Mouse (Mus musculus) liver, embryonic 13.5 days (tissue): ENCODE data around the gene Lca5. TPM values are rescaled to one million over a fixed set of nuclear protein-coding genes. Genes with fewer than 3 reads are reported as not detected.

Source experiments
- ATAC-seq: fragments of 200-750 bp; cut with Nextera tagmentation; 2 replicates; pipeline ENCODE4 v1.8.0; 2017; ENCODE audit warnings: low read depth, mild to moderate bottlenecking, moderate number of reproducible peaks, moderate library complexity
- DNase-seq: peaks from one replicate; pipeline ENCODE4 v3.0.0; 2022
- H3K27ac ChIP-seq: fragments of 300-500 bp; sonication (generic); 2 replicates; pipeline ENCODE4 v1.5.1; 2015; ENCODE audit warnings: moderate library complexity, mild to moderate bottlenecking, inconsistent platforms
- H3K27me3 ChIP-seq: fragments of 300-500 bp; sonication (generic); 2 replicates; pipeline ENCODE4 v1.6.1; 2015; ENCODE audit warnings: mild to moderate bottlenecking, inconsistent platforms
- H3K36me3 ChIP-seq: fragments of 300-500 bp; sonication (generic); 2 replicates; pipeline ENCODE4 v1.6.1; 2015; ENCODE audit warnings: mild to moderate bottlenecking, inconsistent platforms
- H3K4me1 ChIP-seq: fragments of 300-500 bp; sonication (generic); replicated peaks from 2 replicates; pipeline ENCODE4 v1.6.1; 2015; ENCODE audit warnings: inconsistent platforms
- H3K4me2 ChIP-seq: fragments of 300-500 bp; sonication (generic); 2 replicates; pipeline ENCODE4 v1.6.1; 2015; ENCODE audit warnings: inconsistent platforms, mild to moderate bottlenecking, moderate library complexity
- H3K4me3 ChIP-seq: fragments of 300-500 bp; sonication (generic); replicated peaks from 2 replicates; pipeline ENCODE4 v1.5.1; 2015; ENCODE audit warnings: mild to moderate bottlenecking, inconsistent platforms
- H3K9ac ChIP-seq: fragments of 300-500 bp; sonication (generic); 2 replicates; pipeline ENCODE4 v1.6.1; 2015; ENCODE audit warnings: mild to moderate bottlenecking, inconsistent platforms
- H3K9me3 ChIP-seq: fragments of 300-500 bp; sonication (generic); replicated peaks from 2 replicates; pipeline ENCODE4 v1.6.1; 2016; ENCODE audit warnings: inconsistent platforms
- WGBS: fragments of 180-500 bp; shearing (Covaris S2); methylation state at CpG from one replicate; pipeline ENCODE4 v1.1.7; 2015; ENCODE audit not compliant: insufficient replicate concordance; 5-methylcytosine and 5-hydroxymethylcytosine counted together
- polyA plus RNA-seq: library from polyadenylated mRNA; unstranded; fragments of >200 nt; fragmentation: Nextera tagmentation; extraction: Ambion mirVana; gene quantifications from 2 replicates; pipeline ENCODE4 v1.2.1, GENCODE M21; 2015

Gene Lca5
- polyA plus RNA-seq, 1 experiment from 2014 or later = 1.2 TPM

DNA sequence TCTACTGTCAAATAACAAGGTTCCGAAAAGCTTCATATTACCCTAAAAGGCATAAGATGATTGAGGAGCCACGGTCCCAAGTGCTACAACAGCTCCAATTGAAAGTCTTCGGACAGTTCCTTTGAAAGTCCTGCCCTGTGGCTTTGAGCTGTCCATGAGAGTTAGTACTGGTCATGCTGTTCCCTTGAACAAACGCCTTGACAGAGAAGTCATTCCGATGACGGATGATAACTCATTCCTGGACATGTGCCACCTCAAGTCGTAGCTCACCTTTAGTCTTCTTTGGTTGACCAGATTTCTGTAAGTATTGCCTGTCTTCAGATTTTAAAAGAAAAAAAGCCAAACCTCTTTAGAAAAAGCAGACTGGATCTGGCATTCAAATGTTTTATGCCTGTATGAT, 87.6 kb downstream of the Lca5 start:
- WGBS = 66% methylated on average over 7 of the region's 7 CpGs
- Histone ChIP-seq H3K4me1 (no peaks in the 10 kb centered on the region), H3K4me2 (no peak overlapping the region), H3K9ac (no peak overlapping the region), H3K27ac (no peak overlapping the region), H3K27me3 (no peaks in the 10 kb centered on the region), H3K36me3 (no peaks in the 10 kb centered on the region), H3K9me3 (no peaks in the 10 kb centered on the region), H3K4me3 (no peak overlapping the region)
- no peak for ATAC-seq
- DNase-seq = no peak

DNA sequence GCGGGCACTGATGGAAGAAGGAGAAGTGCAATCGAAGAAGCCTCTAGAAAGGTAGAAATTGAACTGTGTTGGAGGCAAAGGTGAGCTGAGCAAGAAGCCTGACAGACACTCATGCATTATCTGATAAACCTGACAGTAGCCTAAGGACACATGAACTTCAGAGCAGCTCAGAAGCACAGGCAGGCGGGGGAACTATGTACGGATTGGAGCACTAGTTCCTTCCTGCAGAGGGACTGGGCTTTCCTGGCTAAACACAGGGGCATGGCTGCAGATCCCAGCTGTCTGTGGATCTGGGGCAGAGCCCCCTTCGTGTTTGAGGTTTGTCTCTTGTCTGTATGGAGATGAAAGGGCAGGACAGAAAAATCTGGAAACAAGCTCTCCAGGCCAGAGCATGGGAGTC, 89.8 kb downstream of the Lca5 start:
- Histone ChIP-seq H3K36me3 (no peaks in the 10 kb centered on the region), H3K4me2 (no peak overlapping the region), H3K9me3 (no peaks in the 10 kb centered on the region), H3K4me3 (no peak overlapping the region), H3K27ac (no peak overlapping the region), H3K27me3 (no peaks in the 10 kb centered on the region), H3K4me1 (no peaks in the 10 kb centered on the region), H3K9ac (no peak overlapping the region)
- ATAC-seq = no peak
- DNase-seq = no peak
- WGBS = 42% methylated on average over 5 of the region's 5 CpGs

DNA sequence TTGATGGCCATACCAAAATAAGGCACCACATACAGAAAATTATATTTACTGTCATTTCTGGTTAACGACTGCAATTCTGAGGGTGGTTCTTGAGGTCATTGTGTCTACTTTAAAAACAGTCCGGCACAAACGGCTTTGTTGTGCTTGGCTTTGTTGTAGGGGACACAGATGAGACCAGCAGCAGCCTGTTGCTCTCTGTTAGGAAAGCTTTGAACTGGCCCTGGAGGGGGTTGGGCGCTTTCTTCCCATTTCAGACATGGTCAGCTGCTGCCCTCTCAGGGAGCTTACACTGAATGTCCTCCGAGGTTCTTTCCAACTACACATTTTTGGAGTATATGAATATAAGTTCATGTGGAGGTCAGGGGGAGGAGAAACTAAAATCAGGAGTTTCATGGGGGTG, 90.3 kb downstream of the Lca5 start:
- no peaks in the 10 kb centered on the region for H3K9me3 ChIP-seq
- H3K27ac ChIP-seq = no peak overlapping the region
- ATAC-seq (no peak), DNase-seq (no peak)
- H3K4me3 ChIP-seq = no peak overlapping the region
- 36% methylated on average over 5 of the region's 5 CpGs for WGBS
- H3K4me2 ChIP-seq = no peak overlapping the region
- no peaks in the 10 kb centered on the region for H3K4me1 ChIP-seq
- no peak overlapping the region for H3K9ac ChIP-seq
- H3K27me3 ChIP-seq = no peaks in the 10 kb centered on the region
- no peaks in the 10 kb centered on the region for H3K36me3 ChIP-seq

DNA sequence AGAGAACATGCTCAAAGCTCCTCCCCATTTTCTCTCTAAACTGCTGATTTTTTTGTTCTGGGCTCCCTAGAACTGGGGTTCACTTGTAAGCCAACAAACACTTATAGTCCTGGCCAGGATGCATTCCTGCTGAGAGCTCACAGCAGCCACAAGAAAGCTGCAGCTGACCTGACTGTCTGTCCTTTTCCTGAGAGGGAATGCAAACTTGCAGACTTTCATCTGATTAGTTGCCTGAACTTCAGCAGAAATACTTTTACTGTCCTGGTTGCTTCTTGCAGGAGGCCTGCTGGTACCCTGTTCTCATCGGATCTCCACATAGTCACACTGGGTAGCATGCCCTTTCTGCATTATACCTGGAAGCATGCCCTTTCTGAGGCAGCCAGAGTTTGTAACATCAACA, 91.0 kb downstream of the Lca5 start:
- H3K27ac ChIP-seq = no peak overlapping the region

DNA sequence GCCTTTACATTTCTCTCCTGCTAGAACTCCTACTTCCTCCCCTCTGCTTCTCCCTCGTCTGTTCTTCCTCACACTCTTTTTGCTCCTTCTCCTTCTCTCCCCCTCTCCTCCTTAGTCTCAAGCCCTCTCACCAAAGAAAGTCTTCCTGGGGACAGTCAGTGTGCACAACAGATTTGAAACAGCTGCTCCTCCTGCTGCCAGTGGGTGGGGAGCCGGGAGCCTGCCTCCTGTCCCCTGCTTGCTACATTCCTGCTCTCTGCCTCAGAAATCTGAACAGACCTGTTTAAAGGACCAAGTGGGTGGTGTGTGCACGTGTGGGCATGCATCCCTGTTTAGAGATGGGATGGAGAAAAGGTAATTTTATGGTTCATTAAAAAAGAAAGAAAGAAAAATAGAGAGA, 91.4 kb downstream of the Lca5 start:
- no peaks in the 10 kb centered on the region for H3K4me1 ChIP-seq
- no peaks in the 10 kb centered on the region for H3K27me3 ChIP-seq
- H3K9me3 ChIP-seq = no peaks in the 10 kb centered on the region
- WGBS = 26% methylated on average over 3 of the region's 3 CpGs
- ATAC-seq = no peak
- no peak overlapping the region for H3K27ac ChIP-seq
- no peak overlapping the region for H3K4me3 ChIP-seq
- H3K9ac ChIP-seq = no peak overlapping the region
- no peak overlapping the region for H3K4me2 ChIP-seq
- no peak for DNase-seq
- no peaks in the 10 kb centered on the region for H3K36me3 ChIP-seq

More for the DNA sequence above, 91.0 kb downstream of the Lca5 start:
- H3K4me1 ChIP-seq = no peaks in the 10 kb centered on the region
- H3K9me3 ChIP-seq = no peaks in the 10 kb centered on the region
- ATAC-seq (no peak), DNase-seq (no peak)
- H3K27me3 ChIP-seq = no peaks in the 10 kb centered on the region
- H3K4me2 ChIP-seq = no peak overlapping the region
- WGBS = 19% methylated on average over 1 of the region's 1 CpGs
- H3K36me3 ChIP-seq = no peaks in the 10 kb centered on the region
- H3K4me3 ChIP-seq = no peak overlapping the region
- no peak overlapping the region for H3K9ac ChIP-seq

DNA sequence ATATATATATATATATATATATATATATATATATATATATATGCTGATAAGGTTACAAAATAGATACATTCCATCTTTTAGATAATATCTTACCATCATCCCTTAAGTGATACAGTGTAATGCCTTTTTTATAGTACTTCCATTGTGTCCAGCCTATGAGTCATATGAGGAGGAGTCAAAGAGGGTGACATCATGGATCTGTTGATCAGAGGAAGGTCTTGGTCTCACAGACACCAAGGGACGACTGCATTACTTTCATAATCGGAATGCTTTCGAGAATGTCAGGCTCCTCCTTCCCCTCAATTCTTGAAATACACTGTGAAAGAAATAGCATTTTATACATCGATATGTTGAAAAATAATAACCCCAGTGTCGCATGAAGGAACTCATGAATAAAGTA, 93.4 kb downstream of the Lca5 start:
- H3K4me1 ChIP-seq = no peaks in the 10 kb centered on the region
- no peaks in the 10 kb centered on the region for H3K9me3 ChIP-seq
- H3K4me2 ChIP-seq = no peak overlapping the region
- H3K36me3 ChIP-seq = no peaks in the 10 kb centered on the region
- H3K27ac ChIP-seq = no peak overlapping the region
- 68% methylated on average over 5 of the region's 5 CpGs for WGBS
- DNase-seq (no peak), ATAC-seq (no peak)
- H3K4me3 ChIP-seq = no peak overlapping the region
- H3K27me3 ChIP-seq = no peaks in the 10 kb centered on the region
- H3K9ac ChIP-seq = no peak overlapping the region

DNA sequence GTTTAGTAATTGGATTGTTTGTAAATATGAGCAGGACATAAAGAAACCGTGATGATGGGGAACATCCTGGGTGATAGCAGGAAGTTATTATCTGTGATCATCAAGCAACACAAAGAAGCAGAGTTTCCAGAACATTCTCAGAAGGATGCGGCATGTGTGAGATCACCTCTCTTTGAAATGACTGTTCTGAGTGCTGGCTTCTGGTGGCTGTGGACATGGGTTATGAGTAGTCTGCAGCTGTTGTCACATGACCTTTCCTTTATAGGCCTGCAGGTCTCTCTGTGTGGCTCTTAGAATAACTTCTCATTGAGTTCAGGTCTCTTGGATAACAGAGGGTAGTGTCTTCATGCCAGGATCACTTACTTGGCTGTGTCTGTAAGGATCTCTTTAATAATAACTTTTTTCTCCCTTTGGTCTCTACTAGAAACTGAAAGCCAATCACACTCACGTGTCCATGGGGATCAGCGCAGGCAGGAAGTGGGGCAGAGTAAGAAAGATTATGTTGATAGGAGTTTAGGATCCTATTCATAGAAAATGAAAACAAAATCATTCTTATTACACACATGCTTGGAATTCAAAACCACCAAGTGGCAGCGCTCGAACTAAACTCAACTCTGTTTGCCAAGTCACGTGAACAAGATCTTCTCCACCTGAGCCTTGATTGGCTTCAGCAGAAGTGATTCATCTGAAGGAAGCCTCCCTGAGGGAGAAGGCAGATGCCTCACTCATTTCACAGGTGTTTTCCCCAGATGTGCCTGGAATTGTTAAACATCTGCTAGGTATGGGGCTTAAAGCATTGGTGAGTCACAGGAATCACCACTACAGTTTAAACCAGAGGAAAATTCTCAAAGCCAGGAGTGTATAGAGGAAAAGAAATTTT, 98.2 kb downstream of the Lca5 start:
- H3K9ac ChIP-seq = no peak overlapping the region
- no peaks in the 10 kb centered on the region for H3K9me3 ChIP-seq
- H3K36me3 ChIP-seq = no peaks in the 10 kb centered on the region
- 68% methylated on average over 7 of the region's 7 CpGs for WGBS
- no peaks in the 10 kb centered on the region for H3K27me3 ChIP-seq
- H3K4me2 ChIP-seq = no peak overlapping the region
- H3K4me3 ChIP-seq = no peak overlapping the region
- H3K27ac ChIP-seq = no peak overlapping the region
- no peak for ATAC-seq
- DNase-seq = no peak
- no peaks in the 10 kb centered on the region for H3K4me1 ChIP-seq

Other genes starting within 250 kb of the Lca5 start
- 9.6 and 11.9 TPM in 2 replicates for gene Sh3bgrl2, start 107.2 kb upstream of the Lca5 start, polyA plus RNA-seq